In genomic region chr2:32311443-32312317, GRCm38 (mm10) we compare ENCODE assay signal across 8 mouse cellular contexts. TPM values are rescaled to one million over a fixed set of nuclear protein-coding genes. Genes with fewer than 3 reads are reported as not detected.
DNase-seq lines count a peak whose midpoint lies in the region; ATAC-seq and TF ChIP-seq lines count a peak whose summit lies in the region.
"Had no signal": no experiment of that assay in that cellular context is flagged by ENCODE, and none has a peak within 500 bp of the region (broad histone marks: within the 10 kb centered on the region; RNA-seq: fewer than 3 reads in every experiment).

No protein-coding gene starts in this region.

- H3K27me3 ChIP-seq in lung, embryonic 14.5 days (ENCODE audit: insufficient read depth, low read length) = no peaks in the 10 kb centered on the region
- no peaks in the 10 kb centered on the region for H3K27me3 ChIP-seq in embryonic facial prominence, embryonic 15.5 days
- no peaks in the 10 kb centered on the region for H3K27me3 ChIP-seq in intestine, embryonic 14.5 days (replicated peaks; ENCODE audit: control insufficient read depth, insufficient read depth, low read length)
- peaks cover 11% of the 10 kb centered on the region; the same call in 1 of the 2 replicates for H3K27me3 ChIP-seq in neural tube, embryonic 12.5 days (replicated peaks)

- H3K36me3 ChIP-seq in lung, embryonic 14.5 days (ENCODE audit: insufficient read depth) = peaks cover 39% of the 10 kb centered on the region
- peaks cover 40% of the 10 kb centered on the region for H3K36me3 ChIP-seq in embryonic facial prominence, embryonic 15.5 days
- H3K36me3 ChIP-seq in intestine, embryonic 14.5 days (ENCODE audit: control insufficient read depth, insufficient read depth, low read length) = peaks cover 22% of the 10 kb centered on the region
- peaks cover 37% of the 10 kb centered on the region for H3K36me3 ChIP-seq in neural tube, embryonic 12.5 days

- no peaks in the 10 kb centered on the region for H3K9me3 ChIP-seq in lung, embryonic 14.5 days (ENCODE audit: low read depth, low read length)
- no peaks in the 10 kb centered on the region for H3K9me3 ChIP-seq in embryonic facial prominence, embryonic 15.5 days (replicated peaks)
- no peaks in the 10 kb centered on the region for H3K9me3 ChIP-seq in intestine, embryonic 14.5 days (ENCODE audit: control insufficient read depth, low read length)
- no peaks in the 10 kb centered on the region for H3K9me3 ChIP-seq in neural tube, embryonic 12.5 days

- peaks cover 23% of the 10 kb centered on the region for H3K4me1 ChIP-seq in lung, embryonic 14.5 days (ENCODE audit: insufficient read depth)
- peaks cover 60% of the 10 kb centered on the region for H3K4me1 ChIP-seq in embryonic facial prominence, embryonic 15.5 days
- H3K4me1 ChIP-seq in intestine, embryonic 14.5 days (replicated peaks; ENCODE audit: control insufficient read depth, insufficient read depth, low read length) = peaks cover 29% of the 10 kb centered on the region
- peaks cover 22% of the 10 kb centered on the region for H3K4me1 ChIP-seq in neural tube, embryonic 12.5 days

- WGBS in lung, embryonic 14.5 days = 6% methylated on average over 40 of the region's 42 CpGs
- 8% methylated on average over 37 of the region's 42 CpGs for WGBS in embryonic facial prominence, embryonic 15.5 days
- WGBS in intestine, embryonic 14.5 days = 10% methylated on average over 42 of the region's 42 CpGs
- WGBS in neural tube, embryonic 12.5 days = 9% methylated on average over 41 of the region's 42 CpGs

- ATAC-seq in lung, embryonic 14.5 days (ENCODE audit: insufficient read depth) = no peak
- no peak for ATAC-seq in embryonic facial prominence, embryonic 15.5 days (ENCODE audit: insufficient number of reproducible peaks, low FRiP score, low TSS enrichment, low read depth)
- ATAC-seq in intestine, embryonic 14.5 days (replicated peaks; ENCODE audit: low FRiP score, low TSS enrichment, low read depth) = no peak
- peak; percentile 19; the same call in 1 of the 2 replicates for ATAC-seq in neural tube, embryonic 12.5 days (ENCODE audit: low FRiP score, low read depth)

- peak overlapping the region; percentile 100 for H3K4me2 ChIP-seq in lung, embryonic 14.5 days
- H3K4me2 ChIP-seq in embryonic facial prominence, embryonic 15.5 days (replicated peaks) = peak overlapping the region; percentile 99
- peak overlapping the region; percentile 98 for H3K4me2 ChIP-seq in intestine, embryonic 14.5 days (ENCODE audit: low read length)
- peak overlapping the region; percentile 100 for H3K4me2 ChIP-seq in neural tube, embryonic 12.5 days (replicated peaks)

- peak; percentile 45 for TF ChIP-seq CTCF in lung, embryonic 14.5 days (IDR thresholded peaks at IDR 0.05; ENCODE audit: low read depth)

- H3K27ac ChIP-seq in lung, embryonic 14.5 days (ENCODE audit: low read depth) = no peak overlapping the region; the same call in 1 of the 2 replicates
- H3K27ac ChIP-seq in embryonic facial prominence, embryonic 15.5 days (replicated peaks) = peak overlapping the region; percentile 75
- H3K27ac ChIP-seq in intestine, embryonic 14.5 days (ENCODE audit: low read depth) = no peak overlapping the region
- H3K27ac ChIP-seq in neural tube, embryonic 12.5 days = no peak overlapping the region

- DNase-seq in lung, embryonic 14.5 days = no peak
- no peak for DNase-seq in lung, postnatal 36 days
- no peak for DNase-seq in intestine, embryonic 14.5 days (ENCODE audit: low spot score)
- no peak for DNase-seq in gastrocnemius, postnatal 10 days
- no peak for DNase-seq in adrenal gland, postnatal 4 days (ENCODE audit: low spot score in 2 of 2)

- H3K4me3 ChIP-seq in lung, embryonic 14.5 days (ENCODE audit: low read depth, low read length) = peak overlapping the region; percentile 72
- H3K4me3 ChIP-seq in embryonic facial prominence, embryonic 15.5 days (replicated peaks) = peak overlapping the region; percentile 70
- peak overlapping the region; percentile 52 for H3K4me3 ChIP-seq in intestine, embryonic 14.5 days (ENCODE audit: low read depth, low read length)
- peak overlapping the region; percentile 52 for H3K4me3 ChIP-seq in neural tube, embryonic 12.5 days

- peak overlapping the region; percentile 74 for H3K9ac ChIP-seq in lung, embryonic 14.5 days
- peak overlapping the region; percentile 62 for H3K9ac ChIP-seq in embryonic facial prominence, embryonic 15.5 days
- peak overlapping the region; percentile 49 for H3K9ac ChIP-seq in intestine, embryonic 14.5 days (ENCODE audit: low read length)
- H3K9ac ChIP-seq in neural tube, embryonic 12.5 days = peak overlapping the region; percentile 72

RNA-seq across cellular contexts. Expression of gene Swi5, which starts 23.8 kb away (rescaled TPM):
- 205 and 220 TPM in 2 replicates for polyA plus RNA-seq in lung, embryonic 14.5 days (2014; fragmentation: Nextera tagmentation; extraction: Ambion mirVana)
- 450 and 462 TPM in 2 replicates for polyA plus RNA-seq in embryonic facial prominence, embryonic 15.5 days (2015; fragmentation: Nextera tagmentation; extraction: Ambion mirVana)
- polyA plus RNA-seq in intestine, embryonic 14.5 days (2014; fragmentation: Nextera tagmentation; extraction: Ambion mirVana) = 162 and 198 TPM in 2 replicates
- 351 and 444 TPM in 2 replicates for polyA plus RNA-seq in neural tube, embryonic 12.5 days (2016; fragmentation: Nextera tagmentation; extraction: Ambion mirVana)
- 100 to 1,000 TPM; 140 to 148 TPM for total RNA-seq in gastrocnemius, postnatal 10 days (2021)
- 100 to 1,000 TPM; 225 to 237 TPM for total RNA-seq in adrenal gland, postnatal 4 days (2021)

RNA-seq across cellular contexts. Expression of gene Golga2, which starts 24.5 kb away (rescaled TPM):
- 24.0 and 25.2 TPM in 2 replicates for polyA plus RNA-seq in lung, embryonic 14.5 days (2014; fragmentation: Nextera tagmentation; extraction: Ambion mirVana)
- polyA plus RNA-seq in embryonic facial prominence, embryonic 15.5 days (2015; fragmentation: Nextera tagmentation; extraction: Ambion mirVana) = 31.6 and 33.9 TPM in 2 replicates
- polyA plus RNA-seq in intestine, embryonic 14.5 days (2014; fragmentation: Nextera tagmentation; extraction: Ambion mirVana) = 20.1 and 20.2 TPM in 2 replicates
- 29.2 and 32.4 TPM in 2 replicates for polyA plus RNA-seq in neural tube, embryonic 12.5 days (2016; fragmentation: Nextera tagmentation; extraction: Ambion mirVana)
- total RNA-seq in gastrocnemius, postnatal 10 days (2021) = 10 to 100 TPM; 71.3 to 76.5 TPM
- total RNA-seq in adrenal gland, postnatal 4 days (2021) = 10 to 100 TPM; 78.6 to 80.4 TPM

RNA-seq across cellular contexts. Expression of gene Ciz1, which starts 40.4 kb away (rescaled TPM):
- 46.1 and 51.9 TPM in 2 replicates for polyA plus RNA-seq in lung, embryonic 14.5 days (2014; fragmentation: Nextera tagmentation; extraction: Ambion mirVana)
- polyA plus RNA-seq in embryonic facial prominence, embryonic 15.5 days (2015; fragmentation: Nextera tagmentation; extraction: Ambion mirVana) = 54.6 and 57.3 TPM in 2 replicates
- 48.4 and 53.1 TPM in 2 replicates for polyA plus RNA-seq in intestine, embryonic 14.5 days (2014; fragmentation: Nextera tagmentation; extraction: Ambion mirVana)
- polyA plus RNA-seq in neural tube, embryonic 12.5 days (2016; fragmentation: Nextera tagmentation; extraction: Ambion mirVana) = 55.8 and 57.6 TPM in 2 replicates
- 10 to 100 TPM; 31.2 to 47.2 TPM for total RNA-seq in gastrocnemius, postnatal 10 days (2021)
- 100 to 1,000 TPM in 1 of 2 experiments, 10 to 100 TPM in 1; 97.7 to 106 TPM for total RNA-seq in adrenal gland, postnatal 4 days (2021)

RNA-seq across cellular contexts. Expression of gene Dnm1, which starts 41.5 kb away (rescaled TPM):
- 14.9 and 17.5 TPM in 2 replicates for polyA plus RNA-seq in lung, embryonic 14.5 days (2014; fragmentation: Nextera tagmentation; extraction: Ambion mirVana)
- 30.7 and 31.5 TPM in 2 replicates for polyA plus RNA-seq in embryonic facial prominence, embryonic 15.5 days (2015; fragmentation: Nextera tagmentation; extraction: Ambion mirVana)
- polyA plus RNA-seq in intestine, embryonic 14.5 days (2014; fragmentation: Nextera tagmentation; extraction: Ambion mirVana) = 22.7 TPM in 2 replicates
- polyA plus RNA-seq in neural tube, embryonic 12.5 days (2016; fragmentation: Nextera tagmentation; extraction: Ambion mirVana) = 35.4 and 41.1 TPM in 2 replicates
- total RNA-seq in gastrocnemius, postnatal 10 days (2021) = 10 to 100 TPM; 18.9 to 25.7 TPM
- total RNA-seq in adrenal gland, postnatal 4 days (2021) = 10 to 100 TPM; 41.3 to 43.4 TPM
- total RNA-seq: common myeloid progenitor, adult 5-6 weeks had no signal

RNA-seq across cellular contexts. Expression of gene Uck1, which starts 51.7 kb away (rescaled TPM):
- polyA plus RNA-seq in lung, embryonic 14.5 days (2014; fragmentation: Nextera tagmentation; extraction: Ambion mirVana) = 58.6 and 63.6 TPM in 2 replicates
- polyA plus RNA-seq in embryonic facial prominence, embryonic 15.5 days (2015; fragmentation: Nextera tagmentation; extraction: Ambion mirVana) = 66.9 and 67.1 TPM in 2 replicates
- polyA plus RNA-seq in intestine, embryonic 14.5 days (2014; fragmentation: Nextera tagmentation; extraction: Ambion mirVana) = 61.8 and 65.8 TPM in 2 replicates
- polyA plus RNA-seq in neural tube, embryonic 12.5 days (2016; fragmentation: Nextera tagmentation; extraction: Ambion mirVana) = 74.0 and 74.8 TPM in 2 replicates
- total RNA-seq in gastrocnemius, postnatal 10 days (2021) = 10 to 100 TPM; 18.0 to 20.2 TPM
- 10 to 100 TPM; 88.3 to 98.2 TPM for total RNA-seq in adrenal gland, postnatal 4 days (2021)
